Mouse (Mus musculus) monocyte, adult 5-6 weeks (primary cell): Measurements from ENCODE around the gene Pbx3. TPM values are rescaled to one million over a fixed set of nuclear protein-coding genes. Genes with fewer than 3 reads are reported as not detected.
A peak's percentile ranks its signal among the peaks of the same experiment; 100 is the strongest.

Source experiments
- ATAC-seq: fragments of 153-309, 156-312 bp; replicated peaks from 2 replicates; pipeline ENCODE4 v1.8.0; 2017; ENCODE audit warnings: mild to moderate bottlenecking; ENCODE audit not compliant: low TSS enrichment, insufficient number of reproducible peaks, severe bottlenecking, poor library complexity, low FRiP score
- total RNA-seq: library from RNA; stranded (forward); fragments of 200-1000, 200-491, 200-594 nt; gene quantifications from 3 replicates; pipeline ENCODE4 v1.2.3, GENCODE M21; 2017

Gene Pbx3
- total RNA-seq, result 15.3 to 27.0 TPM (median 24.6 TPM) in 3 replicates

GRCm38 (mm10) chr2:34372305-34373301 is at the start of gene Pbx3:
Gene Pbx3, minus strand, starts transcription at chr2:34373142.
- ATAC-seq, result peak; percentile 89

DNA sequence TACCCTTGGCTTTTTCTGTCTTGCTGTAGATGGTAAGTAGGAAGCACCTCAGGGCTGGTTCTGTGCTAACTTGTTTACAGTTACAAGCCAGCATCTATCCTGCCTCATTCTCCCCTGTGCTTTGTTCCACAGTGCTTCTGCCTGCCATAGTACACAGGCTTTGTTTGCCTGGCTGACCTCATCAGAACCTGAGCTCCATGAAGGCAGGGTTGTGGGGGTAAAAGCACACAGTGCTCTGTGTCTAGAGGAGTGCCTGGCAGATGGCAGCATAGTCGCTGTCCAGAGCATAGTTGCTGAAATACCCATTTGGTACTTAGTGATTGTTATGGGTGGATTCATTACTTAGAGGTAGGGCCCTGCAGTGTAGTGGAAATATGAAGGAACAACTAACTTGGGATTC is 47.3 kb upstream of the Pbx3 start:
- ATAC-seq, result no peak; the same call in 1 of the 2 replicates

DNA sequence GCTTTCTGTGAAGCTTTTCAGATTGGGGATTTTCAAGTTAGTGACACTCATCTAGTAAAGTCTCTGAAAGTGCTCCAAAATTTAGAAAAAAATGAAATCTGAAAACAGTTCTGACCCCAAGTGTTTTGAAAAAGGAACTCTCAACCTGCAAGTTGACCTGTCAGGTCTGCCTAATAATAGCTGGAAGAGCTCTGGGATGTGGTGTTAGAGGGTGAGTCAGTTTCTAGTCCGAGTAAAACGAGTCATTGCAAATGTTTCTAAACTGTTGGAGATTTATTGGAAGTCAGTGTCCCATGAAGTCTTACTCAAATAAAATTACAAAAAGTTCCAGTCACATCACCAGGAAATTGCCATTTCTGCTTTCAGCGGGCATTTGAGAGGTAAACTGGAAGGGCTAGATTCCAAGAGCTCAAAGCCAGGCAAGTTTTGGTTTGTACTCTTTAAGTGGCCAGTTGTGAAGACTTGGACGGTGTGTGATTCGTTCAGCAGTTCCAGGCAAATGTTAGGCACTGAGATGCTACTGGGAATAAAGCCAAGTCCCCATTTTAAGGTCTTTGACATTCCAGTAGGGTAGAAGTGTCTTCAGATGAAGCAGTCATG is 36.9 kb upstream of the Pbx3 start:
- ATAC-seq, result no peak

GRCm38 (mm10) chr2:34408341-34408740 is 35.4 kb upstream of the Pbx3 start:
- ATAC-seq, result no peak

- no peak for ATAC-seq
These were observed 34.7 kb upstream of the Pbx3 start for GRCm38 (mm10) chr2:34407596-34407995.

DNA sequence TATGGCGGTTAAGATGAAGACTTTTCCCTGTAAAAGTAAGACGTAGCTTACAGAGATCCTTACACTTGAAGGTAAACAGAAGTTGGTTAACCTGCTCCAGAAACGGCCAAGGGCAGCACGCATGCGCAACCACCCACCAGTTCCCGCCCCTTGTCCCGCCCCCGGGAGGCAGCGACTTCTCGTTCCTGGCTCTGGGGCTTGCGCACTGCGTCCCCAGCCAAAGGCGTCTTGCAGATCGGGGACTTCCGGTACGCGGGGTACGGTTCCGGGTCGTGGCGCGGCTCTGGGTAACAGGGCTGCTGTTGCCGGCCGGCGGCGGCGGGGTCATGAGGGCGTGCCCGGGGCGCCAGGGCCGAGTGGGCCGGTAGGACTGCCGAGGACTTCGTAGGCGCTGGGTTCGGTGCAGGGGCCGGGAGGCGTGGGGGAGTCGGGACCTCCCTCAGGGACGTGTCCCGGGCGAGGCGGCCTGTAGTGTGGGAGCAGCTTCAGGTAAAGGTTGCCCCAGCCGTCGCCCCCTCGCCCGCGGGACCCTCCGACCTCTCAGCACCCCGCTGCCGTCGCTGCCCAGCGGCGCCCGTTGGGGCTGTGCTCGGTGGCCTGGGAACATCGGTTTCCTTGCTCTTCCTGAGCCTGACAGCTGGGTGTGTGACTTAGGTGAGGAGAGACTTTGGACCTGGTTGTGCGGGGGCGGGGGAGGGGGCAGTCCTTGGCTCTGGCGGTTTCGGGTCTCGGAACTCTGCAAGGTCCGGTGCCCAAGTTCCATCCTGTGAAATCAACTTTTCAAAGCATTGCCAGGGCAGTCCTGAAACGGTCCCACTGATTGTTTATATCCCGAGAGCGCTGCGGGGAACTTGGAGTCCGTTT is 33.9 kb upstream of the Pbx3 start, which contains the start of gene Mapkap1:
Gene Mapkap1 (plus strand): TSS at position 171 of the 864 bp plus-strand sequence.
- ATAC-seq, result peak; percentile 100

- ATAC-seq, result no peak
These were observed 26.6 kb upstream of the Pbx3 start for GRCm38 (mm10) chr2:34399535-34399934.

DNA sequence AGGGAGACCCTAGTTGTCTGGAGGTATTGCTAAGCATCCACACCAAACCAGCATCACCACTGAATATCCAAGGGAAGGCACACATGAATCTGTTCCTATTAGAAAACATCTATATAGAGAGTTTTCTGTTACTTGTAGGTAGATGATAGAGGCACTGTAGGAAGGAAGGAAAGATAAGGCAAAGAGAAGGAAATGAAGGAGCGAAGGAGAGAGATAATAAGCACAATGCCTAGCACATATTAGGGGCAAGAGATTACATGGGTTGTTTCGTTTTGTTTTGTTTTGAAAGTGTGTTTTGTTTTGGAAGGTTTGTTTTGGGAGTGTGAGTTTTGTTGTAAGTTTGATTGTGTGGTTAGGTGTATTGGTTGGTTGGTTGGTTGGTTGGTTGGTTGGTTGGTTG is 6.0 kb upstream of the Pbx3 start:
- no peak for ATAC-seq

DNA sequence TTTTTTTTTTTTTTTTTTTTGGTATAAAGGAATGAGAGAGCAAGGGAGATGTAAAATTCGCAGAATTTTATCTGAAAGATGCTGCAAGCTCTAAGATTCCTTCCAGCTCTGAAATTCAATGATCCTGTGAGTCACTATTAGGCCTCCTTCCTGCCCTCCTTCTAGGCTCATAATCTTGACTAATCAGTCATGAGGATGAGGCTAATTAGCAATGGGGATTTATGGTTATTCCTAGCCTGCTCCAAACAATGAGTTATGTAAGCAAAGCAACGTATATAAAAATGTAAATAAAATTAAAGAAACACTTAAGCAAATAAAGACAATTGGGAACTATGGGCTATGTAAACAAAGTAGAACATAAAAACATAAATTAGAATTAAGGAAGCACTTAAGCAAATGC is 1.4 kb upstream of the Pbx3 start:
- no peak for ATAC-seq

DNA sequence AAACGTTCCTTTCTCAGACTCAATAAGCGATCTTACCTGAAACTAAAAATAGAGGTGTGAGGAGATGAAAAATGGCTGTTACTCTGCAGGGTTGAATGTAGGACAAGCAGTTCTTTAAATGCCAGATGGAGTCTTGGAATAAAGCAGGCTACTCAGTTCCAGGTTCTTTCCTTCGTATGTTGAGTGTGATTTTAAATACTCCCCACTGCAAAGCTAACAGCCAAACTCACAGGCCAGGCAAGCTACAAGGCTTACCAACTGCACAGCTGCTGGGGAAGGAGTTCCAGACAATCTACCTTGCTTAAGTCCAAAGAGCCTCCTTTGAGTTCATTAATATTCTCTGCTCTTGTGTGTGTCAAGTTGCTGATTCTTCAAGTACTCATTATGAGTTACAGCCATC is 944 bp upstream of the Pbx3 start:
- ATAC-seq, result no peak

DNA sequence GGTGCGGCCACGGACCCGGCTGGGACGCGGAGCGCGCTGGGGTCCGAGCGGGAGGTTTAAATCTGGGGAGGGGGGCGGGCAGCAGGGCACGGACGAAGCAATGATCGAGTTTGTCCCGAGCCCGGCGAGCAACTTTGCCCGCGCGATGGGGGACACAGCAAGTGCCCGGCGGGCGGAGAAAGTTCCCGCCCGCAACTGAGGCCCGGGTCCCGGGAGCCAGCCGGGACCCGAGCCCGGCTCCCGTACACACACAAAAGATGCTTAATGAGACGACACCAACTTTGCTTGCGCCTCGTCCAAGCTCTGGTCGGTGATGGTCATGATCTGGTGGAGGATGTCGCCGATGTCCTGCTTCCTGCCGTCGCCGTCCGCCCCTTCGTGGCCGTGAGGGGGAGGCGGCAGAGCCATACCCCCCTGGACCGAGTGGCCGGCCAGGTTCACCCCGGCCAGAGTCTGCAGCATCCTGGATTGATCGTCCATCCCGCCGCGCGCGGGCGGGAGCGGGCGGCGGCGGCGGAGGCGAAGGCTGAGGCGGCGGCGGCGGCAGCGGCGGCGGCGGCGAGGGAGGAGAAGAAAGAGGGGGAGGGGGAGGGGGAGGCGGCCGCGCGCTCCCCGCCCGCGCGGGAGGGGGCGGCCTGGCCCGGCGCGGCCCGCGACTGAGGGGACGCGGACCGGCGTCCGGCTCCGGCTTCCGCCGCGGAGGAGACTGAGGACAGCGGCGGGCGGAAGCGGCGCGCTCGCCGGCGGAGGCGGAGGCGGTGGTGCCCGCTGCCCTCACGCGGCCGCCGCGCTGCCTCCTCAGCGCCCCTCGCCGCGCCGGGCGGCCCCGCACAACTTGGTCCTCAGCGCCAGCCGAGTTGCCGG is 1.3 kb downstream of the Pbx3 start:
- ATAC-seq, result 0 out of 2 replicates have a peak, but pooled peaks have one; percentile 23

DNA sequence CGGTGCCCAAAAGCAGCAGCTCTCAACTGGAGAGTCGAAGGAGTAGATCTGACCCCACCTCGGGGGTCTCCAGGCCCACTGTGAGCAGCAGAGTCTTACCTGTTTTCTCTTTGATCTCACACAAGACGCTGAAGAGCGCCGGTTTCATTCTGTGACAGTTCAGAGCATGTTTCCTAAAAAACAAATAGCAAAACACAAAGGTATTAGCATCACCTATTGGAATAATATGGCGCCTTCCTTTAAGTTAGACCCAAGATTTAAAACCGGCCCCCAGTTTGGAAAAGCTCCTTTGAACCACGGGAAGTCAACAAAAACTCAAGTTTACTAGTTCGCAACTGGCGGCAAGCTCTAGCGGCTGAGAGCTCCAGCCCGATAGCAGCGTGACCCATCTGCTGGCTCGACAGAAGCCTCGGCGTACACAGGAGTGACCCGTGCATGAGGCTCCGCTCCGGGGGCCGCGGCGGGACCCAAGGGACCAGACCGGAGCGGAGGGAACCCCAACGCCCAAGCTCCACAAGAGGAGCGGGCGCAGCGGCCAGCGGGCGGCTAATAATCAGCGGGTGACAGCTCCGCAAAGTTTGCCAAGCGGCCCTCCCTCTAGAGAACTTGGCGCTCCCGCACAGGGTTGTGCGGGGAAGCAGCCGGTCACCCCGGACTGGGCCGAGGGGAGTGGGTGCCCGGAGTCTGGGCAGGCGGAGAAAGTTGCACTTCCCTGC is 2.1 kb downstream of the Pbx3 start:
- ATAC-seq, result no peak

GRCm38 (mm10) chr2:34370349-34370724 is 2.6 kb downstream of the Pbx3 start:
- no peak for ATAC-seq

DNA sequence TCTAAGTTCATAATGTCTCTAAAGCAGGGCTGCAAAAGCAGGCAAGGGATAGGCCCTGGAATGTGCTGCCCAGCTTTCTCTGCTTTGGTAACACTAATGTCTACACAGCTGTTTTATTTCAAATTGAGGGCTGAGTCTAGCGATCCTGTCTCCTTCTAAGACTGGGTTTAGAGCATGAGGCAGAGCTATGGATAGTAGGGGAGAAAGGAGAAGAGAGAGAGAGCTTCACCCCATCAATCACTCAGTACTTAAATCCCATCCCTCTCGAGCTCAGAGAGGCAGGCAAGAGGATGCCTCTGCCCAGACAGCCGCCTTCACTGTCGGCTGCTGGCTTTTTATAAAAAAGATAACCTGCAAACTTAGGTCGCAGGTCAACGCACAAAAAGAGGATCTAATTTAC is 4.5 kb downstream of the Pbx3 start:
- no peak for ATAC-seq

- ATAC-seq, result no peak
These were observed 5.9 kb downstream of the Pbx3 start for GRCm38 (mm10) chr2:34367024-34367423.

DNA sequence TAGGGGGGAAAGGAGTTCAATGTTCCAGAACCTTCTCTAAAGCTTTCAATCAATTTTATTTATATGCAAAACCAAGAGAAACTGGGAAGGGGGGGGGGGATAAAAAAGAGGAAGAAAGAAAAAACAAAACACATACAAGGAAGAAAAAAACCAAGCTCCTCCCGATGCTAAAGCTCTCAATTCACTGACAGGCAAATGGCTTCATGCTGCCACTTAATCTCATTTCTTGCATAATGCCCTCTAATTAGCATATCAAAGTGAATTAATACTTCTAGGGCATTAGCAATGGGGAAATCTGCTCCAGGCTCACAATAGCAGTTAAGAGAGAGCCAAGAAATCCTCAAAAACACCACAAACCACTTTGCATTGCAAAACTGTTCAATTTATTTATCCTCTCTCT is 9.3 kb downstream of the Pbx3 start:
- ATAC-seq, result no peak

DNA sequence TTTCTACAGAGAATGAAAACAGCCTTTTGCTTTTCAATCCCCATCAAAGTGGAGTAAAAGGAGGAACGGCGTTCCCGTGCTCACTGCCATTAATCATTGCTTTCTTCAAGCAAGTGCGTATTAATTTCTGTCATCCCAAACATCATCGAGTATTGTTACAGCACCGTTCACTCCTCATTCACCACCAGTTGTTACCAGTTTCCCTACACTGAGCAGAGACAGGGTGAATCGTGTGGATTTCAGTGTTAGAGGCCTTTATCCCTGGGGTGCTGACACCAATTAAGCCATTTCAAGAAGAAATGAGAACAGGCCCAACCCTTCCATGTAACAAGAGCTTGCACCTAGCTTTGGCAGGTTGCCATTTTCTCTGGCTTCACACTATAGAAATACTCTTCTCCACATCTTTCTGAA is 17.1 kb downstream of the Pbx3 start:
- ATAC-seq, result no peak

GRCm38 (mm10) chr2:34352006-34352405 is 20.9 kb downstream of the Pbx3 start:
- ATAC-seq, result no peak
